Mouse (Mus musculus): ENCODE measurements at regions not wholly inside any gene's neighbourhood (a gene's known extent, or its start where the extent isn't known, plus 50 kb on each side); places are given as distances from the start of the nearest gene placed in this dataset.

DNA sequence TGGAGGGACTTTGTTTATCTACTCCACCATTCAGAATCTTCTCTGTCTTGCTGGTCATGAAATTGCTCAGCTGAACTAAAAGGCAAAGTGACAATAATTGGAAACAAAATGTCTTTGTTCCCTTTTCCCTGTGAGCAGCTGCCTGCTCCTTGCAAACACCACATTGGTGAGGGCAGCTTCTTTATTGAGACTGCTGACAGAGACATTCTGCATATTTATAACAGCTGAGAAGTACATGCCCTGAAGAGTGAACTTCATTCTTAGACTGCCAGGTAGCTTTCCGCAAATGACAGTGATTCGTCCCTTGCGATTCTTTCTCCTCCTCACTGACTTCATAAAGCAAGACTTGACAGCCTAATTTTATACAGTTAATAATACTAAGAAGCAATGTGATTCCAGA is 237.0 kb downstream of the Cps1 start:
- Histone ChIP-seq H3K27ac (no peak overlapping the region), H3K27me3 (ENCODE audit: insufficient read depth, poor library complexity, severe bottlenecking) (no peaks in the 10 kb centered on the region), H3K36me3 (no peaks in the 10 kb centered on the region), H3K4me1 (replicated peaks) (peaks cover 6% of the 10 kb centered on the region; the same call in 1 of the 2 replicates), H3K4me3 (no peak overlapping the region), H3K9me3 (no peaks in the 10 kb centered on the region)
- no peak for DNase-seq (ENCODE audit: low spot score)
- whole genome bisulfite sequencing, result 73% methylated on average over 3 of the region's 3 CpGs

DNA sequence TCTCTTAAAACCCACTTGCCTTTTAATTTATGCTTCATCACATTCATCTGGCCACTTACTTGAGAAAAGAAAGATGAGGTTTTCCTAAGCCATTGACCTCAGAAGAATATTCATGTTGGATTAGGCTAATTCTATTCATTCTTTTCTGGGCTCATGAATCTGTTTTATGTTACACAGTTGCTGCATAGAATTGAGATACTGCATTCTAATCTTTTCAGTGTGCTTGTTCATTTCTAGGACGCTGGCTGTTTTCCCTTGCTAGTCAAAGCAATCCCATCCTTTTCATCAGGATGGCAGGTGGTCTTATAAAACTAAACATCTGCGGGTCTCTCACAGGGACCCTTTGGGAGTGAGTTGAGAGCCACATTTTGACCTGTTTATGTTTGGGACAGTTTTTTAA is 243.2 kb downstream of the Cps1 start:
- Histone ChIP-seq H3K4me3 (no peak overlapping the region), H3K27me3 (ENCODE audit: insufficient read depth, poor library complexity, severe bottlenecking) (no peaks in the 10 kb centered on the region), H3K4me1 (replicated peaks) (peaks cover 11% of the 10 kb centered on the region), H3K27ac (no peak overlapping the region), H3K36me3 (no peaks in the 10 kb centered on the region), H3K9me3 (no peaks in the 10 kb centered on the region)
- DNase-seq (ENCODE audit: low spot score), result no peak
- 31% methylated on average over 2 of the region's 2 CpGs for WGBS

DNA sequence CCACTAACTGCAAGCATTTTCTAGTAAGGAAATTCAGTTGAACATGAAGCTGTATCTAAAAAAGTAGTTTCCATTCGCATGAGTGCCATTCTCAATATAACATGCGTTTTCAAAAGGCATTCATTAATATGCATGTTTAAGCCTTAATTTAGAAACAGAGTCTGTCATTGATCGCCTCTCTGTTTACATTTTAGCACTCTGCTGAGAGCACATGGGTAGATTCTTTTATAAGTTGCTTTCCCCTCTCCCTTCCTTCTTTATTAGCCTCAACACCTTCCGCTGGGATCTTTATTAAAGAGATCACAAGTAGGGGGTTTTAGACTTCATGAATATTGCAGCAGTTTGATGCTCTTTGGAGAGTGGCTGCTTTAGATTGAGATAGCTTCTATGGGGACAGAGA is 243.7 kb downstream of the Cps1 start:
- H3K4me3 ChIP-seq, result no peak overlapping the region
- no peak for DNase-seq (ENCODE audit: low spot score)
- peaks cover 11% of the 10 kb centered on the region for H3K4me1 ChIP-seq (replicated peaks)
- 50% methylated on average over 4 of the region's 4 CpGs for WGBS
- no peaks in the 10 kb centered on the region for H3K27me3 ChIP-seq (ENCODE audit: insufficient read depth, poor library complexity, severe bottlenecking)
- H3K36me3 ChIP-seq, result no peaks in the 10 kb centered on the region
- no peaks in the 10 kb centered on the region for H3K9me3 ChIP-seq
- no peak overlapping the region for H3K27ac ChIP-seq

DNA sequence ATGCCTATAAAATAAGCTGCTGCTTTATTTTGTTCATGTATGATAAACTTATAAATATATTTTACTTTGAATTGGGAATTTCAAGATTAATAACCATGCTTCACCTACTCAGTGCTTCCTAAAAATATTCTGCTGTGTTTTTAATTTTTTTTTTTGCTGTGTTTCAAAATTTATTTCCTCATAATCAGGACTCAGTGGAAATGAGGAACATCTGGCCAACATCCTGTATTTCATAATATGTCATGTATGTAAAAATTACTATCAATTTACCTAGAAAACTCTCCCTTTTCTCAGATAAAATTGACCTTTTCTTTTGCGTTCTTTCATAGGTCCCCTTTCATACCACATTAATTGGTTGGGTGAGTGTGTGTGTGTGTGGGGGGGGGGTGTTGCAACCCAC is 259.5 kb downstream of the Cps1 start:
- H3K27ac ChIP-seq, result no peak overlapping the region
- H3K36me3 ChIP-seq, result no peaks in the 10 kb centered on the region
- no peaks in the 10 kb centered on the region for H3K4me1 ChIP-seq (replicated peaks)
- DNase-seq (ENCODE audit: low spot score), result no peak
- no peaks in the 10 kb centered on the region for H3K27me3 ChIP-seq (ENCODE audit: insufficient read depth, poor library complexity, severe bottlenecking)
- no peaks in the 10 kb centered on the region for H3K9me3 ChIP-seq
- WGBS, result 89% methylated on average over 1 of the region's 1 CpGs
- no peak overlapping the region for H3K4me3 ChIP-seq

DNA sequence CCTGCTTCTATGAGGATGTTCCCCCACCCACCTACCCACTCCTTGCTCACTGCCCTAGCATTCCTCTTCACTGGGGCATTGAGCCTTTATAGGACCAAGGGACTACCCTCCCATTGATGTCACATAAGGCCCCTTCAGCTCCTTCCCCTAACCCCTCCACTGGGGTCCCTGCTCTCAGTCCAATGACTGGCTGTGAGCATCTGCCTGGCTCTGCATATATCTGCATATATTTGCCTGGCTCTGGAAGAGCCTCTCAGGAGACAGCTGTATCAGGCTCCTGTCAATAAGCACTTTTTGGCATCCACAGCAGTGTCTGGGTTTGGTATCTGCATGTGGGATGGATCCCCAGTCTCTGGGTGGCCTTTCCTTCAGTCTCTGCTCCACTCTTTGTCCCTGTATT is 262.6 kb downstream of the Cps1 start:
- Histone ChIP-seq H3K9me3 (no peaks in the 10 kb centered on the region), H3K4me1 (replicated peaks) (no peaks in the 10 kb centered on the region), H3K4me3 (no peak overlapping the region), H3K27me3 (ENCODE audit: insufficient read depth, poor library complexity, severe bottlenecking) (no peaks in the 10 kb centered on the region), H3K27ac (no peak overlapping the region), H3K36me3 (no peaks in the 10 kb centered on the region)
- peak; percentile 2 for DNase-seq (ENCODE audit: low spot score)

DNA sequence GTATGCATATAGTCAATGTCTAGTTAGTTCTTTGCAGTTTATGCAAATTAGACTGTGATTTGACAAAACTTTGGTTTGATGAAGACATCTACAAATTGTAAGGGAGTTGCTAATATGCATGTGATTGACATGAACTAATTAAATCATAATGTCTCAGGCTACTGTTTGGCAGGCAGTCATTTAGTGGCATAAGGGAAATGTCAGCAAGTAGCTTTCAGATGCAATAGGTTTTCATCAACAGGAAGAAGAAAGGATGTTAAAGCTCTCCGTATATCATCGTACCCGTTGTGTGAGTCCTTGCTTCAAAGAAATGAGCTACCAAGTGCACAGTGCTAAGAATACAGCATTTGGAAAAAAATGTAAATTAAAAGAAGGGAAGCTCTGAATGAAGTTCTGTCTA is 264.1 kb downstream of the Cps1 start:
- H3K9me3 ChIP-seq, result no peaks in the 10 kb centered on the region
- 84% methylated on average over 3 of the region's 3 CpGs for WGBS
- no peak overlapping the region for H3K4me3 ChIP-seq
- no peak for DNase-seq (ENCODE audit: low spot score)
- no peaks in the 10 kb centered on the region for H3K36me3 ChIP-seq
- H3K27me3 ChIP-seq (ENCODE audit: insufficient read depth, poor library complexity, severe bottlenecking), result no peaks in the 10 kb centered on the region
- H3K4me1 ChIP-seq (replicated peaks), result no peaks in the 10 kb centered on the region
- H3K27ac ChIP-seq, result no peak overlapping the region

DNA sequence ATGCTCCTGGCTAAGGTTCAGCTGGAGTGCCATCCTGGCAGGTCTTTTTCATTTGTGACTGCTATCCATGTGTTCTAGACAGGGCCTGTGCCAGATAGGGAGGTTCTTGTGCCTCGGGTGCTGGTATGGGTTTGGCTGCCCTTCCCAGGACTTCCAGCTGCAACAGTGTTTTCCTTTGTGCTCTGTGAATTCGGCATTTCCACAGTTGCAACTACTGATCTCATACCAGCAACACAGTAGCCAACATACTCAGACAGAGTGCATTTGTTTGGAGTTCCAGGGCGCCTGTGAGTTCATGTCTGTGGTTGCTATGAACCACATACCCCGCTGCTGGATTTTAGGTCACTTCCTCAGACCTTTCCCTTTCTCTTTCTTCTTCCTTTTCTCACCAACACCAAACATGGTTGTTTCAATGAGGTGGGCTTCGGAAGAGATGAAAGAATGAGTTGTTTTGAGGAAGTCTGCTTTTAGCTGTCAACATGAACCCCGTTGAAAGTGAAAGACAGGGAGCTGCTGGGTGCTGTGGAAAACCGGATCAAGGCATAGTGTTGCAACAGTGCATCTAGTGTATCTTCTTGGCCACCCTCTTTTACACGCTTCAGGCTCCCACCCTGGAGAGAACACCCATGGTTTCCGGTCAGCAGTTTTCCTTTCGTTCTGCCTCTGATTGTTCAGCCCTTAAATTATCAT is 275.1 kb downstream of the Cps1 start:
- no peak overlapping the region for H3K4me3 ChIP-seq
- H3K4me1 ChIP-seq (replicated peaks), result no peaks in the 10 kb centered on the region
- DNase-seq (ENCODE audit: low spot score), result no peak
- no peaks in the 10 kb centered on the region for H3K27me3 ChIP-seq (ENCODE audit: insufficient read depth, poor library complexity, severe bottlenecking)
- no peak overlapping the region for H3K27ac ChIP-seq
- H3K9me3 ChIP-seq, result no peaks in the 10 kb centered on the region
- WGBS, result 77% methylated on average over 10 of the region's 10 CpGs
- no peaks in the 10 kb centered on the region for H3K36me3 ChIP-seq

DNA sequence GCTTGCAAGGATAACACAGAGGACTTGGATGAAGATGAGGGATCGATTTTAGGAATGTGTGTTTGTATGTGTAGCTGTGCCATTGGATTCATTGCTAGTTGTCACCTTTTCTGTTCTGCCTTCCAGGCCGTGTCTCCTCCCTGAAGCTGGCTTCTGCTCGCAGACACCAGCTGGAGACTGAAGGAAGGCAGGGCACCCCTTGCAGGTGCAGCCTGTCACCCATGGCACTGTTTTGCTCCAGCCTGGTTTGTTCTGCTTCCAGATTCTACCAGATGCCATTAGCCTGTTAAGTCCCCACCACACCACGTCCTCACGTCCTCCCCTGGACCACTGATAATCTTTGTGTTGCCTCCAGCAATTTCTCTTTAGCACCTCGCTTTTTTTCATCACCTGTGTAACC is 286.7 kb downstream of the Cps1 start:
- no peak overlapping the region for H3K27ac ChIP-seq
- WGBS, result 91% methylated on average over 6 of the region's 6 CpGs
- H3K9me3 ChIP-seq, result no peaks in the 10 kb centered on the region
- H3K4me3 ChIP-seq, result no peak overlapping the region
- no peaks in the 10 kb centered on the region for H3K4me1 ChIP-seq (replicated peaks)
- no peaks in the 10 kb centered on the region for H3K27me3 ChIP-seq (ENCODE audit: insufficient read depth, poor library complexity, severe bottlenecking)
- no peaks in the 10 kb centered on the region for H3K36me3 ChIP-seq
- no peak for DNase-seq (ENCODE audit: low spot score)

DNA sequence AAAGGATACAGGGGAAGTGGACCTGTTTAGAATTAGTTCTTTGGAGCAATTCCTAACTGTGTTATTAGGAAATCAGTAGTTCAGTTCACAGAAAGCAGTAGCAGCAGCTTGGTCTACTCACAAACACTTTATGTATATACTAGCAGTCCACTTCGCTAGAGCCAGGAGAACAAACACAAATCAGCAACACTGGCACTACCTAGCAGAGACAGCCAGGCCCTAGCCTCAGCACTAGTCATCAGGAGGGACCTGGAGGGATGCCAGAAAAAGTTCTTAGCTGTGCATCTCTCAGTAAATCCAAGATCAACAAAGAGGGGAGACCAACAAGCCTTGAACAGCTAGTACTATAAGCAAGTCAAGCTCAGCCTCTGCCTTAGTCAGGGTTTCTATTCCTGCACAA is 294.4 kb downstream of the Cps1 start:
- H3K4me3 ChIP-seq, result no peak overlapping the region

DNA sequence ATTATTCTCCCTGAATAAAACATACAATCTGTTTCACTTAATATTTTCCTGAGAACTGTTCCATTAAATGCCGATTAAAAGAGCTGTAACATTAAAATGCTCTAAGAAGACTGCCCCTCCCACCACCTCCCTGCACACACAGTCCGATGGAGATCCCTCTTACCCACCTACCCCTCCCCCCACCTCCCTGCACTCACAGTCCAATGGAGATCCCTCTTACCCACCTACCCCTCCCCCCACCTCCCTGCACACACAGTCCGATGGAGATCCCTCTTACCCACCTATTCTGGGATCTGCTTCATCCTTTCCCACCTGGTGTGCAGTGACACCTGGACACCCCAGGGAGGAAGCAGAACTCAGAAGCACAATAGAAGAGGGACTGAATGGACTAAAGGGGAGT is 305.6 kb downstream of the Cps1 start:
- Histone ChIP-seq H3K4me1 (replicated peaks) (no peaks in the 10 kb centered on the region), H3K9me3 (no peaks in the 10 kb centered on the region), H3K27me3 (ENCODE audit: insufficient read depth, poor library complexity, severe bottlenecking) (no peaks in the 10 kb centered on the region), H3K4me3 (no peak overlapping the region), H3K36me3 (no peaks in the 10 kb centered on the region), H3K27ac (no peak overlapping the region)
- no peak for DNase-seq (ENCODE audit: low spot score)
- 53% methylated on average over 3 of the region's 3 CpGs for WGBS

More for the DNA sequence above, 294.4 kb downstream of the Cps1 start:
- H3K27ac ChIP-seq, result no peak overlapping the region
- WGBS, result 87% methylated on average over 1 of the region's 1 CpGs
- DNase-seq (ENCODE audit: low spot score), result no peak
- no peaks in the 10 kb centered on the region for H3K9me3 ChIP-seq
- H3K27me3 ChIP-seq (ENCODE audit: insufficient read depth, poor library complexity, severe bottlenecking), result no peaks in the 10 kb centered on the region
- no peaks in the 10 kb centered on the region for H3K4me1 ChIP-seq (replicated peaks)
- H3K36me3 ChIP-seq, result no peaks in the 10 kb centered on the region

DNA sequence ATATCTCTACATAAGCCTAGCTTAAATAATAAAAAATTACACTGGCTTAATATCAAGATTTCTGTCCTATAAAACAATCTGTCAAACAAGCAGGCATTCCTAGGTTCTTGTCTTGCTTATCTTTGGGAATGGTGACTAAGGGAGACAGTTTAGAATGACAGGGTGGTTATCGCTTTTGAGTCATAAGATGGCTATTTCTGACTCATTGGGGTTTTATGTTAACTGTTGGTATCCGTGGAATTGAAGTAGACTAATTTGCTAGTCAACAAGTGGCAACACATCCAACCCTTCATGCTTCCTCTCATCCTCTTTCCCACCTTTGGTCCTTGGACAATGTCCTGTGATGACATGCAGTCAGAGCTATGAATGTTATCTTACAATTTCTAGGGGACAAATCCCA is 328.0 kb downstream of the Cps1 start:
- Histone ChIP-seq H3K27ac (no peak overlapping the region), H3K4me1 (replicated peaks) (no peaks in the 10 kb centered on the region), H3K4me3 (no peak overlapping the region), H3K9me3 (no peaks in the 10 kb centered on the region), H3K36me3 (no peaks in the 10 kb centered on the region), H3K27me3 (ENCODE audit: insufficient read depth, poor library complexity, severe bottlenecking) (no peaks in the 10 kb centered on the region)
- WGBS, result 86% methylated on average over 2 of the region's 2 CpGs
- no peak for DNase-seq (ENCODE audit: low spot score)

DNA sequence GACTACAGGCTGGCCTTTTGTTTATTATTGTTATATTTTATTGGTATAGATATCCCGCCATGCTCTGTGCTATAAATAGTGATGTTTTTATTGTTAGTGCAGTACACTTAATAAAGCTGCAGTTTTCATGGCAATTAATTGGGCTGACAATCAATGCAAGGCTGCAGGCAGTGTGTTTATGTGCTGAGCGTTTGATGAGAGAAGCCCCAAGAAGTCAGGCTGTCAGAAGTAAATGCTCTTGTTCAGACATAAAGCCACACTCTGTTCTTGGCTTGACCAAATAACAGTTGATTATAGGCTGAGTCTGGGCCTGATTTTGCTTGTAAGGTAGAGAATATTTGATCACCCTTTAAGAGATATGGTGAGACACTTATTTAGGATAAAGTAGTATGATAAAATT is 341.4 kb downstream of the Cps1 start:
- H3K27ac ChIP-seq, result no peak overlapping the region
- no peaks in the 10 kb centered on the region for H3K4me1 ChIP-seq (replicated peaks)
- no peaks in the 10 kb centered on the region for H3K9me3 ChIP-seq
- no peak overlapping the region for H3K4me3 ChIP-seq
- H3K27me3 ChIP-seq (ENCODE audit: insufficient read depth, poor library complexity, severe bottlenecking), result no peaks in the 10 kb centered on the region
- DNase-seq (ENCODE audit: low spot score), result no peak
- no peaks in the 10 kb centered on the region for H3K36me3 ChIP-seq
- 60% methylated on average over 2 of the region's 2 CpGs for WGBS

DNA sequence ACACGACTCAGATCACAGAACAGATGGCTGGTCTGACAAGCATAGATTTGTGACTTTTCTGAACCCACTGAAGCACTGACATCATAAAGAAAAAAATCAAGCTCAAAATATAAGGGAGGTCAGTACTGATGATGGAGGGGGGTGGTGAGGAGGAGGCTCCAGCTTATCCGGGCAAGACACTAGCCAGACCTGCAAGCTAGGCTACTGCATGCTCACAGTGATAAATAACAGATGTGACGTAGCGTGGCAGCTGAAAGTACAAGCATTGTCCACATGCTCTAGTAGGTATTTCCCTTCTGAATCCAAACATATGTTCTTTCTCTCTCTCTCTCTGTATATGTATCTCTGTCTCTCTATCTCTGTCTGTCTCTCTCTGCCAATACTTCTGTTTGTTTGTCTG is 342.7 kb downstream of the Cps1 start:
- H3K4me3 ChIP-seq, result no peak overlapping the region
- H3K4me1 ChIP-seq (replicated peaks), result no peaks in the 10 kb centered on the region
- no peak overlapping the region for H3K27ac ChIP-seq
- WGBS, result 76% methylated on average over 4 of the region's 4 CpGs
- H3K27me3 ChIP-seq (ENCODE audit: insufficient read depth, poor library complexity, severe bottlenecking), result no peaks in the 10 kb centered on the region
- no peak for DNase-seq (ENCODE audit: low spot score)
- no peaks in the 10 kb centered on the region for H3K36me3 ChIP-seq
- H3K9me3 ChIP-seq, result no peaks in the 10 kb centered on the region

DNA sequence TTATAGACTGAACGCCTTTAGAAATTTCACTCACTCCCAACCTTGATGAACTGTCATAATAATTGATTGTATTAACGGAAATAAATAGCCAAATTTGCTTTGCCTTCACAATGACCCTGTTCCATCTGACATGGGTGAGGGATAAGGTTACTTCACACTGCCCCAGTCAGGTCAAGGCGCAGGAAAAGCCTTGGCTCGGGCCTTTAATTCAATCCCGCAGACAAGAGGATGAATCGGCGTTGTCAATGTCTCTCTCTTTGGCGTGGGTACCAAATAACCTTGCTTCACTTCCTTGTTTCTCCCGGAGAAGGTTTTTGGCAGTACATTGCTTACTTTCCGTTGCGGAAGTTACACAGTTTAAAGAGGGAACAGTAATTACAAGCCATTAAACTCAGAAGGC is 354.2 kb downstream of the Cps1 start:
- H3K4me1 ChIP-seq (replicated peaks), result no peaks in the 10 kb centered on the region
- H3K4me3 ChIP-seq, result no peak overlapping the region
- DNase-seq (ENCODE audit: low spot score), result no peak
- no peaks in the 10 kb centered on the region for H3K36me3 ChIP-seq
- no peak overlapping the region for H3K27ac ChIP-seq
- no peaks in the 10 kb centered on the region for H3K9me3 ChIP-seq
- WGBS, result 79% methylated on average over 11 of the region's 11 CpGs
- no peaks in the 10 kb centered on the region for H3K27me3 ChIP-seq (ENCODE audit: insufficient read depth, poor library complexity, severe bottlenecking)

All from hindbrain, embryonic 10.5 days (tissue).